Mouse (Mus musculus): ENCODE data around the gene Olfr874.
"Not testable (repeated sequence)": the region's sequence is repeated elsewhere in the genome, so short reads cannot be mapped to it uniquely, and the experiment has no call there.

Olfr874 gene

DNA sequence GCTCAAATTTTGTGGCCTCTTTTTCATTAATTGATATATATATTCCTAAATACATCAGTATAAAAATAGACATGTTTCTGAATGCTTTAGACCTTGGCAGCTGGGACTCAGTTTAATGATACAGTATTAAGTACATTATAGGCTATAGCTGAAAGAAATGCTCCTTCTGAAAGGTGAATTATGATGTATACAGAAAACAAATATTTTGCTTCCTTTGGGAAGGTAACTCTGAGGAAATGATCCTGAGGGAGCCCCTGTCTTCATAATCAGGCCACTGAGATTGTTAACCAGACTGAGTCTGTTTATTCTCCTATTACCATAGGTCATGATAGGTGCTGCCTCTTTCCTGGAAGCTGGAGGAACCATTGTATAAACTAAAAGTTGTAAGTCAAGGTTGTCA, at the start of gene Olfr874:
TSS of gene Olfr874 (plus strand) at position 301 of the 400 bp plus-strand sequence.
- no peak for DNase-seq

DNA sequence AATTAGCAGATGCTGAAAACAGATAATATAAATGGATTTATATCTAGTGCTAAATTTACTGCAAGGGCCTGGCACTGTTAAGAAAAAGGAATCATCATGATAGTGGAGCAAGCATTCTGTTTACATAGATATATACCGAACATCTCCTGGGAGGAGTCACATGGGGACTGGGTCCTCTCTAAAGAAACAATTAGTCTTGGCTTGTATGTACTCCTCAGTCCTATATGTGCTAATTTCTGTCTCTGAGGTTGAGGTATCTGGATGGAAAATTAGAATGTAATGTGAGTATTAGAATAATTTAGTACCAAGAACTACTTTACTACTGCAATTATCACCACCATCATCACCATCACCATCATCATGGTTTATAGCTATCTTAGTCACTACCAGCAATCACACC, 28.8 kb upstream of the Olfr874 start, which contains the start of gene Olfr160:
TSS of gene Olfr160 (minus strand) at position 101 of the 400 bp plus-strand sequence.
- no peak for DNase-seq

DNA sequence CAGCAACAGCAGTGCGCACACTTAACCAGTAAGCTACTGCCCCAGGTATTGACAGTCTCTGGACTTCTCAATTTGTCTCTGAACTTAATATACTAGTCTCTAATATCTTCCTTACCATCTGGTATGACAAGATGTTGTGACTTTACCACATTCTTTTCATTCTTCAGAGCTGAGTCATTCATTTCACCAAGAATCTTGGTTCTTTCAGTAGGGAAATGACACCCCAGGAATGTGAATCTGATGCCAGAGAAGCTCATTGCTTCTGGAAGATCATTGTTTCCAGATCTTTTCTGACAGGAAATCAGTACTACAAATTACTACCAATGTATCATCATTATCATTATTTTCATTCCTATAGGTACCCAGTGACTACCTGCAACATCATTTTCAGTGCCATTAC, 10.6 kb upstream of the Olfr874 start:
- no peak for DNase-seq

DNA sequence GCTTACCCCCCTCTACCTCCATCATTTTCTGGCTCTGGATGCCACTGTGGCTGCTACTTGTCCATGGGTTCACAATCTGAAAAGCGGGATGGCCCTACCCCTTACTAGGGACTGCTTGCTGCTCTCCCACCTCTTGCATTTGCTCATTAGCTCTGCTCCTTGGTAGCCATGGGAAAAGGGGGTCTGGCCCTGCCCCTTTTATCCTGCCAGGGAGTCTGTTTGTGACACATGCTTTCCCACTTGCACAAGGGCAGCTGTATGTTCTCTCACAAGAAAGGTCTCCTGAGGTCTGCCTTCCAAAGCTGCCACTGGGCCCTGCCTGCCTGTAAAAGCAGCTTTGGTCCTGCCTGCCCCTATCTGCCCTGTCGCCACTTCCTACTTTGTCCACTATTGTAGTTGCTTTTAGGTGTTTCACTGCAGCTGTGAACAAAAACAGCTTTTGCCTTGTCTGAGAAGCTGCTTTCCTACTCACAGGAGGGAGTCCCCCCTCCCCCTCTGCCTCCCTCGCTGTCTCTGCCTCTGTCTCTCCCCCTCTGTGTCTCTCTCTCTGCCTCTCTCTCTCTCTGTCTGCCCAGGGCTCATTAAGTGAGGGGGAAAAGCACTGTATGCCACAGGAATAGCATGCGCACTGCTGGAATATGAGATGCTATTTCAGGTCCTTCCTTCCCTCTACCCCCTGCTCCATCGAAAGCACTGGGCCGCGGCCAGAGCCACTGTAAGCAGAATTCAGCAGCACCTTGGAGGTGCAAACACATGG, 5.6 kb downstream of the Olfr874 start:
- DNase-seq: no peak

DNA sequence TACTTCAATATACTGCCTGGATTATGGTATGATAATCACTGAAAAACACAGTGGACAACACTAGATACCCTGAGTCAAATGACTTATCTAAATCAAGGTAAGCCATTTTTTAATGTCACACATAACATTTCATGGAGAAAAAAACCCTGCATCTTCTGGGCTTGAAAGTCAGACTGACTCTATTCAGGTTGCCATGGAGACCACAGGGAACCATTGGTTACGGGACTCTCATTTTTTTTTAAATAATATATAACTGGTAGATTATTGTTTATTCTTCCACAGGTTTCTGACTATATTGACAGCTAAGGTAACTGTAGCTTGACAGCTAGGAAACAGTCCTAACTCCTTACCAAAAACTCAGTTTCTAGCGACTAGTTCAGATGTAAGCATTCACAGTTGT, 6.6 kb downstream of the Olfr874 start:
- no peak for DNase-seq

DNA sequence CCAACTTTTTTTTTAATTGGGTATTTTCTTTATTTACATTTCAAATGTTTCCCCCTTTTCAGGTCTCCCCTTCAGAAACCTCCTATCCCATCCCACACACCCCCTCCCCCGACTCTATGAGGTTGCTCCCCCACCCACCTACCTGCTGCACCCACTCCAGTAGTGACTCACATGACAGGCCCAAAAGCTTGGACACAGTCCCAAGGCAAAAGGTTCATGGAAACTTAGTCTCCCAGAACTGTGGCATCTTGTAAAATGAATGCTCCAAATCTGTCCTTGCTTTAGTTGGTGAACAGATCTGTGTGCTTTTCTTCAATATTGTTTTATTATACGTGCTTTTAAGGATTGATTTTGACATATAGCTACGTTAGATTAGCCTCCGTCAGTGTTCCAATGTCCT, 7.1 kb downstream of the Olfr874 start:
- no peak for DNase-seq

DNA sequence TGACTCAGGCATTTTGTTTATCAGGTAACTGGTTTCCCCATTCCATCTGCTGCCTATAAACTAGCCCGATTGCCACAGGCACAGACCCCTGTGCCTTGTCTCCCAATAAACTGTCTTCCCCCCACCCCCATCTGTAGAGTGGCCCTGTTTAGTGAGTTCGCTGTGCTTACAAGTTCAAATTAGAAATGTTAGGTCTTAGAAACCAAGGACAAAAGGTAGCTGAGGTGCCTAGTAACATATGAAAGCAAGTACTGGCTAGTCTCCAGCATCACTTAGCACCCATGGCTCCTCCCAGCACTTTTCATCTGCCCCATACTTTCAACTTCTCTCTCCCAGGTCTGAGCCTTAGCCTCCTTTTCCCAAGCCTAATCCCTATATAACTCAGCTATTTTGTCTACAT, 16.8 kb downstream of the Olfr874 start:
- no peak for DNase-seq

DNA sequence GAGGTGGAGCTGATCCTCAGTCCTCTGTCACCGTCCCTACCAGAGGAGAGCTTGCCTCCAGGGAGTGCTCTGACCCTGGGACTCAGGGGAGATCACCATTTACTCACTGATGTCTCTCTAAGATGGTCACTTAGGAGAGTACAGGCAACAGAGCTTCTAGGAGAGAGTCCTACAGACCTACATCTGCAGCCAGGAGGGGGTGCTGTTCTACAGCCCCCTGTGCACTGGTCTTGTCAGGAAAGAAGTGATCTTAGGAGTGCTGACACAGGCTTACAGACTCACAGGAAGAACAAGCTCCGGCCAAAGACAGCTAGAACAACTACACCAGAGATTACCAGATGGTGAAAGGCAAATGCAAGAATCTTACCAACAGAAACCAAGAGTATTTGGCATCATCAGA, 17.6 kb downstream of the Olfr874 start:
- no peak for DNase-seq

DNA sequence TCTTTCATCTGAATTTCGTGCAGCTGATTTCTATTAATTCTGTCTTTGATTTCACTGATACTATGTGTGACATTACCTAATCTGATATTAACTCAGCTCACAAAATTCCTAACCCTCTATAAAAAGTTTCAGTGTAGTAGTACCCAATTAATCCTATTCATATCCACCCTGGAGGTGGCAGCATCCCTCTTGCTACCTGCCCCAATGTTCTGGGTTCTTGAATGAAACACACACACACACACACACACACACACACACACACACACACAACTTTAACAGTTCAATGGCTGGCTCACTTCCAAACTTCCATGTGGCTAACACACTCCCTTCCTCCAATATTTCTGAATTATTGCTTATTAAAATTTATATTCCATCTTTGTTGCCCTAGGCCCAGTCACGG, 25.8 kb downstream of the Olfr874 start:
- no peak for DNase-seq

DNA sequence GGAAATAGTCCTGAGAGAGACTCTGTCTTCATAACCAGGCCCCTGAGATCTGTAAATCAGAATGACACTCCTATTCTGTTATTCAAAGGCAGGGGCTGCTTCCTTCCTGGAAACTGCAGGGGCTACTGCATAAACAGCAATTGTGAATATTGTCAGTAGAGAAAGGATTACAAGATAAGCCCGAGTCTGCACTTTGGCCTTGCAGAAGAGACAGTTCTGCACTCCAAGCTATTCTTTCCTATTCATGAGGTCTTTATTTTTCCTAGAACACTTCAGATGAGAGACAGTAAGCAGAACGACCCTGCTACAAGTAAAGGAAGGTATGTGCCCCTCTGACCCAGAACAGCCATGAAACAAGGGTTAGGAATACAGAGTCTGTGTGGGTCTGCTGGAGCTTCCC, 26.9 kb downstream of the Olfr874 start, which contains the start of gene Olfr875:
TSS of gene Olfr875 (plus strand) at position 99 of the 400 bp plus-strand sequence.
- DNase-seq: no peak

DNA sequence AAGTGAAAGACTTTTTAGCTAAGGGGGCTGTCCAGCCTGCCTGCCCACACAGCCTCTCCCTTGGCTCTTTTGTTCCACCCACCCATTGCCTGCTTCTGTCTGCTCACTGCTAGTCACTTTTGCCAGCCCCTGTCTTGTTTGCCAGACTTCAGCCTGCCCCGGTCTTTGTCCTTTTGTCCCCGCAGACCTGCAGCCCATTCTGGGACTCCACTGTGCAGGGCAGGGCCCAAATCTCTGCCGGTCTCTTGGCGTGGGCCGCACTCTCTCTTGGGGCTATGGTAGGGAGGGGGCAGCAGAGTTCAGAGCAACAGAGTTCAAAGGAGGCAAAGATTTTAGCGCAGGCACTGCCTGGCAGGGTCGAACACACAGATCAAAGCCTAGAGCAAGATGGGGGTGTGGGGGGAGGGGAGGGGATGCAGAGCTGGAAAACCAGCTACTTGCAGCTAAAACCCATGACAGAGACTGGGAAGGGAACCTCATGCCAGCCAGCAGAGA, 37.9 kb downstream of the Olfr874 start:
- DNase-seq: no peak

DNA sequence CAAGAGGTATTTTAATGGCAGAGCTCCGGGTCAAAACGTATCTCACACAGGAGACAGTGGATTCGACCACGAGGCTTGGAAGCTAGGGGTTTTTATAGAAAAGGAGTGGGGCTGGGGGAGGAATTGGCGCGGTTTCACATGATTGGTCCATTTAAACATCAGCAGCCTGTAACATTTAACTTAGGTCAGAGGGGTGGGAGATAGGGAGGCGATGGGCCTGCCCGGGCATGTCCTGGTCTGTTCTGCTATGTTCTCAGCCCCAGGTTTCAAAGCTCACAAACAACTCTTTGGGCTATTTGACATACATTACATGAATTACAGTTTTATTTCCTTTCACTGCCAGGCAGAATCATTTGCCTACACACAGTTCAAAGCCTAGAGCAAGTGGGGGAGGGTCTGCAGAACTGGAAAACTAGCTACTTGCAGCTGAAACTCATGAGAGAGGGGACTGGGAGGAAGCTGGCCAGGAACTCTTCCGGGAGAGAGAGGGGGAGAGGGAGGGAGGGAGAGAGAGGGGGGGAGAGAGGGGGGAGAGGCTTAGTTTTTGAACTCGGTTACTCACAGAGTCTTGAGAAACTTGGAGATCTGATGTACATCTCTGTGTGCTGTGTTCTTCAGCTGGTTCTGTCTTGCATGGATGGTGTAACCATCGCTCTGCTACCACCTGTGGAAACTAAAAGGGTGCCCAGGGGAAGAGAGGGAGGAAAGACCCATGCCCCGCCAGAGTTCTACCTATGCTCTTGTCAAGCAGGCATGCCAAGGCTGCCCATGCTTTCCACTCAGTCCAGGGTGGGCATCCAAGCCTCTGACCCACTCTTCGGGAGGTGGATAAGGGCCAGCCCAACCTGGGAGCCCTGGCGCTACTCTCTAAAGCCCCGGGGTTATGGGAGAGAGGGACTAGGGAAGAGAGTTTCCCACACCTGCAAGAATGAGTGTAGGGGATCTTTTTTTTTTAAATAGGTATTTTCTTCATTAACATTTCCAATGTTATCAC, 38.8 kb downstream of the Olfr874 start:
- not testable (repeated sequence) for DNase-seq

DNA sequence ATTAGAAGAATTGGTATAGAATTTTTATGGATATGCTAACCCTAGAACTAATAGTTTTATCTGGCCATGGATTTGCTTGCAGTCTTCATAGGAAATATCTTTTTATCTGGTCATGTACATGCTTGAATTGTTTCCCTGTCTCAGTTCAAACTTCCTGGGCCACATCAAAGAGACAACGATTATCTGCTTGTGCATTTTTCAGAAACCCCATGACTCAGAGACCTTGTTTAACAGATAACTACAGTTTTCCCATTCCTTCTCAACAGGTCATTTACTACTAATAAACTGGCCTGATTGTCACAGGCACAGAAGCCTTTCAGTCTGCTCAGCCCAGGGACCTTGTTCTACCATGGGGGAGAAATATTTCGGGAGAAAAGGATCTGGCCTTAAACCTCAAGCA, 41.5 kb downstream of the Olfr874 start:
- DNase-seq: no peak
